Mouse (Mus musculus) forebrain, embryonic 16.5 days (tissue): ENCODE data around the gene Kctd21. TPM values are rescaled to one million over a fixed set of nuclear protein-coding genes. Genes with fewer than 3 reads are reported as not detected.

Experiments
- polyA plus RNA-seq: library from polyadenylated mRNA; unstranded; fragments of >200 nt; fragmentation: Nextera tagmentation; extraction: Ambion mirVana; gene quantifications from 2 replicates; pipeline ENCODE4 v1.2.1, GENCODE M21; 2015

Kctd21 gene
- polyA plus RNA-seq, 1 experiment from 2014 or later: 7.5 TPM

Other genes starting within 250 kb of the Kctd21 start
- 3.9 and 4.4 TPM in 2 replicates for gene Usp35, start 307 bp upstream of the Kctd21 start, polyA plus RNA-seq
- 18.6 and 19.1 TPM in 2 replicates for gene Alg8, start 39.3 kb downstream of the Kctd21 start, polyA plus RNA-seq
- 398 and 425 TPM in 2 replicates for gene Ndufc2, start 67.7 kb downstream of the Kctd21 start, polyA plus RNA-seq
- gene Thrsp, start 85.4 kb downstream of the Kctd21 start, polyA plus RNA-seq: 4.6 and 5.3 TPM in 2 replicates
- gene Kctd14, start 119.0 kb downstream of the Kctd21 start, polyA plus RNA-seq: 1.9 and 2.2 TPM in 2 replicates
- gene Ints4, start 148.6 kb downstream of the Kctd21 start, polyA plus RNA-seq: 47.6 and 55.5 TPM in 2 replicates
- gene Aamdc, start 247.2 kb downstream of the Kctd21 start, polyA plus RNA-seq: 50.4 and 50.9 TPM in 2 replicates
- gene Rsf1, start 247.6 kb downstream of the Kctd21 start, polyA plus RNA-seq: 34.7 and 36.3 TPM in 2 replicates